Mouse (Mus musculus) testis, postnatal 10 days (tissue): ENCODE measurements at regions not wholly inside any gene's neighbourhood (a gene's known extent, or its start where the extent isn't known, plus 50 kb on each side); places are given as distances from the start of the nearest gene placed in this dataset.

Source experiments
- DNase-seq: peaks from one replicate; pipeline ENCODE4 v3.0.0; 2021; ENCODE audit warnings: low spot score

GRCm38 (mm10) chr13:107539867-107540266, 504.4 kb upstream of the Smim15 start:
- no peak for DNase-seq

GRCm38 (mm10) chr13:107539326-107539725, 504.9 kb upstream of the Smim15 start:
- no peak for DNase-seq

- DNase-seq = no peak
Observed at GRCm38 (mm10) chr13:107535213-107535612, 509.0 kb upstream of the Smim15 start.

- no peak for DNase-seq
Observed at GRCm38 (mm10) chr13:107533323-107533722, 510.9 kb upstream of the Smim15 start.

GRCm38 (mm10) chr13:107531528-107531927, 509.6 kb upstream of the Kif2a start:
- no peak for DNase-seq

- DNase-seq = no peak
Observed at GRCm38 (mm10) chr13:107531026-107531425, 509.1 kb upstream of the Kif2a start.

GRCm38 (mm10) chr13:107530392-107530791, 508.5 kb upstream of the Kif2a start:
- no peak for DNase-seq

GRCm38 (mm10) chr13:107528724-107529456, 507.0 kb upstream of the Kif2a start:
- DNase-seq = no peak

GRCm38 (mm10) chr13:107522942-107523341, 501.0 kb upstream of the Kif2a start:
- no peak for DNase-seq

GRCm38 (mm10) chr13:107514236-107514635, 492.3 kb upstream of the Kif2a start:
- DNase-seq = no peak

GRCm38 (mm10) chr13:107513274-107514146, 491.6 kb upstream of the Kif2a start:
- no peak for DNase-seq

- no peak for DNase-seq
Observed at GRCm38 (mm10) chr13:107507336-107507735, 485.4 kb upstream of the Kif2a start.

- DNase-seq = no peak
Observed at GRCm38 (mm10) chr13:107506832-107507231, 484.9 kb upstream of the Kif2a start.

- DNase-seq = no peak
Observed at GRCm38 (mm10) chr13:107505318-107505717, 483.4 kb upstream of the Kif2a start.

- DNase-seq = no peak
Observed at GRCm38 (mm10) chr13:107502261-107502660, 480.3 kb upstream of the Kif2a start.

- no peak for DNase-seq
Observed at GRCm38 (mm10) chr13:107500776-107501489, 479.0 kb upstream of the Kif2a start.

- no peak for DNase-seq
Observed at GRCm38 (mm10) chr13:107499296-107499695, 477.4 kb upstream of the Kif2a start.

GRCm38 (mm10) chr13:107495161-107495732, 473.3 kb upstream of the Kif2a start:
- DNase-seq = no peak

- DNase-seq = peak; percentile 53
Observed at GRCm38 (mm10) chr13:107493765-107494164, 471.8 kb upstream of the Kif2a start.

- no peak for DNase-seq
Observed at GRCm38 (mm10) chr13:107492448-107492847, 470.5 kb upstream of the Kif2a start.

- no peak for DNase-seq
Observed at GRCm38 (mm10) chr13:107491423-107491822, 469.5 kb upstream of the Kif2a start.

GRCm38 (mm10) chr13:107485400-107486017, 463.6 kb upstream of the Kif2a start:
- DNase-seq = no peak
